Mouse (Mus musculus): Measurements from ENCODE around the gene Gm10273. TPM values are rescaled to one million over a fixed set of nuclear protein-coding genes. Genes with fewer than 3 reads are reported as not detected.

Gene Gm10273
- polyA plus RNA-seq, 1 experiment from 2014 or later, result 17.6 TPM

GRCm38 (mm10) chr10:59410264-59410663, 14.8 kb downstream of the Gm10273 start:
- Histone ChIP-seq H3K36me3 (no peaks in the 10 kb centered on the region), H3K4me3 (no peak overlapping the region), H3K27ac (no peak overlapping the region), H3K9me3 (no peaks in the 10 kb centered on the region), H3K27me3 (ENCODE audit: insufficient read depth, poor library complexity, severe bottlenecking) (no peaks in the 10 kb centered on the region), H3K4me1 (no peaks in the 10 kb centered on the region)
- 71% methylated on average over 12 of the region's 12 CpGs for WGBS
- DNase-seq (ENCODE audit: low spot score), result no peak

- Histone ChIP-seq H3K27me3 (ENCODE audit: insufficient read depth, poor library complexity, severe bottlenecking) (no peaks in the 10 kb centered on the region), H3K4me1 (0 out of 2 replicates have a peak, but pooled peaks cover 4% of the 10 kb centered on the region), H3K36me3 (no peaks in the 10 kb centered on the region), H3K27ac (no peak overlapping the region), H3K4me3 (no peak overlapping the region), H3K9me3 (no peaks in the 10 kb centered on the region)
- WGBS, result 84% methylated on average over 4 of the region's 4 CpGs
- no peak for DNase-seq (ENCODE audit: low spot score)
Measured at GRCm38 (mm10) chr10:59413711-59414110, 18.3 kb downstream of the Gm10273 start.

GRCm38 (mm10) chr10:59416623-59417022, 21.2 kb downstream of the Gm10273 start:
- Histone ChIP-seq H3K36me3 (no peaks in the 10 kb centered on the region), H3K27me3 (ENCODE audit: insufficient read depth, poor library complexity, severe bottlenecking) (no peaks in the 10 kb centered on the region), H3K4me1 (0 out of 2 replicates have a peak, but pooled peaks cover 4% of the 10 kb centered on the region), H3K4me3 (no peak overlapping the region), H3K27ac (no peak overlapping the region), H3K9me3 (no peaks in the 10 kb centered on the region)
- WGBS, result 58% methylated on average over 3 of the region's 3 CpGs
- no peak for DNase-seq (ENCODE audit: low spot score)

GRCm38 (mm10) chr10:59419516-59419915, 24.1 kb downstream of the Gm10273 start:
- peaks cover 12% of the 10 kb centered on the region; the same call in 1 of the 2 replicates for H3K4me1 ChIP-seq
- H3K27ac ChIP-seq, result no peak overlapping the region
- no peaks in the 10 kb centered on the region for H3K9me3 ChIP-seq
- 81% methylated on average over 4 of the region's 4 CpGs for WGBS
- no peak for DNase-seq (ENCODE audit: low spot score)
- H3K4me3 ChIP-seq, result no peak overlapping the region
- H3K36me3 ChIP-seq, result no peaks in the 10 kb centered on the region
- no peaks in the 10 kb centered on the region for H3K27me3 ChIP-seq (ENCODE audit: insufficient read depth, poor library complexity, severe bottlenecking)

GRCm38 (mm10) chr10:59424453-59424852, 29.0 kb downstream of the Gm10273 start:
- Histone ChIP-seq H3K27ac (no peak overlapping the region), H3K4me1 (peaks cover 22% of the 10 kb centered on the region), H3K27me3 (ENCODE audit: insufficient read depth, poor library complexity, severe bottlenecking) (no peaks in the 10 kb centered on the region), H3K36me3 (no peaks in the 10 kb centered on the region), H3K9me3 (no peaks in the 10 kb centered on the region), H3K4me3 (no peak overlapping the region)
- no peak for DNase-seq (ENCODE audit: low spot score)
- WGBS, result 77% methylated on average over 3 of the region's 3 CpGs

- Histone ChIP-seq H3K27ac (no peak overlapping the region), H3K36me3 (no peaks in the 10 kb centered on the region), H3K4me3 (no peak overlapping the region), H3K27me3 (ENCODE audit: insufficient read depth, poor library complexity, severe bottlenecking) (no peaks in the 10 kb centered on the region), H3K9me3 (no peaks in the 10 kb centered on the region), H3K4me1 (peaks cover 31% of the 10 kb centered on the region)
- WGBS, result 81% methylated on average over 7 of the region's 7 CpGs
- DNase-seq (ENCODE audit: low spot score), result no peak
Measured at GRCm38 (mm10) chr10:59425369-59425768, 29.9 kb downstream of the Gm10273 start.

GRCm38 (mm10) chr10:59426371-59426770, 30.9 kb downstream of the Gm10273 start:
- WGBS, result 75% methylated on average over 4 of the region's 4 CpGs
- no peak overlapping the region for H3K27ac ChIP-seq
- no peak for DNase-seq (ENCODE audit: low spot score)
- no peaks in the 10 kb centered on the region for H3K9me3 ChIP-seq
- H3K27me3 ChIP-seq (ENCODE audit: insufficient read depth, poor library complexity, severe bottlenecking), result no peaks in the 10 kb centered on the region
- H3K4me3 ChIP-seq, result no peak overlapping the region
- H3K36me3 ChIP-seq, result no peaks in the 10 kb centered on the region
- peaks cover 41% of the 10 kb centered on the region for H3K4me1 ChIP-seq

- Histone ChIP-seq H3K9me3 (no peaks in the 10 kb centered on the region), H3K36me3 (no peaks in the 10 kb centered on the region), H3K4me3 (no peak overlapping the region), H3K27me3 (ENCODE audit: insufficient read depth, poor library complexity, severe bottlenecking) (no peaks in the 10 kb centered on the region), H3K4me1 (peaks cover 33% of the 10 kb centered on the region), H3K27ac (no peak overlapping the region)
- no peak for DNase-seq (ENCODE audit: low spot score)
- WGBS, result 74% methylated on average over 16 of the region's 16 CpGs
Measured at GRCm38 (mm10) chr10:59429448-59430135, 34.2 kb downstream of the Gm10273 start.

GRCm38 (mm10) chr10:59430701-59431218, 35.3 kb downstream of the Gm10273 start:
- WGBS, result 18% methylated on average over 6 of the region's 6 CpGs
- Histone ChIP-seq H3K4me3 (no peak overlapping the region), H3K9me3 (no peaks in the 10 kb centered on the region), H3K27me3 (ENCODE audit: insufficient read depth, poor library complexity, severe bottlenecking) (no peaks in the 10 kb centered on the region), H3K36me3 (no peaks in the 10 kb centered on the region), H3K27ac (0 out of 2 replicates have a peak overlapping the region, but pooled peaks have one; percentile 29), H3K4me1 (peaks cover 33% of the 10 kb centered on the region)
- no peak for DNase-seq (ENCODE audit: low spot score)

GRCm38 (mm10) chr10:59435746-59436145, 40.3 kb downstream of the Gm10273 start:
- DNase-seq (ENCODE audit: low spot score), result no peak
- Histone ChIP-seq H3K4me3 (no peak overlapping the region), H3K9me3 (no peaks in the 10 kb centered on the region), H3K36me3 (no peaks in the 10 kb centered on the region), H3K27me3 (ENCODE audit: insufficient read depth, poor library complexity, severe bottlenecking) (no peaks in the 10 kb centered on the region), H3K4me1 (peaks cover 18% of the 10 kb centered on the region; the same call in 1 of the 2 replicates), H3K27ac (no peak overlapping the region)
- WGBS, result 93% methylated on average over 18 of the region's 18 CpGs

- Histone ChIP-seq H3K4me3 (no peak overlapping the region), H3K27ac (no peak overlapping the region), H3K9me3 (no peaks in the 10 kb centered on the region), H3K4me1 (peaks cover 33% of the 10 kb centered on the region), H3K36me3 (no peaks in the 10 kb centered on the region), H3K27me3 (ENCODE audit: insufficient read depth, poor library complexity, severe bottlenecking) (no peaks in the 10 kb centered on the region)
- no peak for DNase-seq (ENCODE audit: low spot score)
- WGBS, result 82% methylated on average over 12 of the region's 12 CpGs
Measured at GRCm38 (mm10) chr10:59438651-59439050, 43.2 kb downstream of the Gm10273 start.

GRCm38 (mm10) chr10:59439508-59439931, 44.1 kb downstream of the Gm10273 start:
- Histone ChIP-seq H3K36me3 (no peaks in the 10 kb centered on the region), H3K27me3 (ENCODE audit: insufficient read depth, poor library complexity, severe bottlenecking) (no peaks in the 10 kb centered on the region), H3K27ac (no peak overlapping the region), H3K9me3 (no peaks in the 10 kb centered on the region), H3K4me3 (no peak overlapping the region), H3K4me1 (peaks cover 41% of the 10 kb centered on the region)
- no peak for DNase-seq (ENCODE audit: low spot score)
- 49% methylated on average over 5 of the region's 5 CpGs for WGBS

GRCm38 (mm10) chr10:59440177-59440576, 44.7 kb downstream of the Gm10273 start:
- no peak for DNase-seq (ENCODE audit: low spot score)
- no peaks in the 10 kb centered on the region for H3K9me3 ChIP-seq
- no peak overlapping the region for H3K27ac ChIP-seq
- H3K4me1 ChIP-seq, result peaks cover 48% of the 10 kb centered on the region
- H3K4me3 ChIP-seq, result no peak overlapping the region
- no peaks in the 10 kb centered on the region for H3K27me3 ChIP-seq (ENCODE audit: insufficient read depth, poor library complexity, severe bottlenecking)
- no peaks in the 10 kb centered on the region for H3K36me3 ChIP-seq
- WGBS, result 51% methylated on average over 6 of the region's 6 CpGs
